Mouse (Mus musculus) mouse embryonic stem cell (cell line): ENCODE data around the gene Ggps1.

Experiments
- in situ Hi-C, 2 experiments: fragments of 300-500 bp; cut with MboI; formaldehyde crosslinking; loops; 1 replicate in 1 of 2; 3 replicates in 1 of 2; pipeline ENCODE4 v1.14.3; 2019 to 2020; ENCODE audit warnings: low sequenced_read_pairs in 2 of 2, low pct_unique_long_range_greater_than_20kb in 1 of 2, mixed read lengths in 1 of 2; ENCODE audit not compliant: unreplicated experiment in 1 of 2

The Ggps1 gene

GRCm38 (mm10) chr13:14004086-14004485 lies 59.2 kb downstream of the Ggps1 start:
- in situ Hi-C loops: no loop called here

- in situ Hi-C loops: no loop called here
These were observed 60.6 kb downstream of the Ggps1 start for GRCm38 (mm10) chr13:14002706-14003105.
